In genomic region chr17:47038844-47039803, GRCm38 (mm10) we compare ENCODE assay signal across 8 mouse cellular contexts. TPM values are rescaled to one million over a fixed set of nuclear protein-coding genes. Genes with fewer than 3 reads are reported as not detected.
DNase-seq lines count a peak whose midpoint lies in the region; ATAC-seq and TF ChIP-seq lines count a peak whose summit lies in the region.

No protein-coding gene starts in this region.

- H3K36me3 ChIP-seq in heart, embryonic 11.5 days (ENCODE audit: control insufficient read depth, insufficient read depth, low read length), result no peaks in the 10 kb centered on the region
- no peaks in the 10 kb centered on the region for H3K36me3 ChIP-seq in kidney, embryonic 16.5 days (ENCODE audit: insufficient read depth, low read length)

- no peak overlapping the region for H3K4me3 ChIP-seq in embryonic fibroblast, embryonic 13.5 days (ENCODE audit: insufficient read depth, low read length)
- H3K4me3 ChIP-seq in heart, embryonic 11.5 days (ENCODE audit: low read depth, low read length), result no peak overlapping the region
- H3K4me3 ChIP-seq in kidney, embryonic 16.5 days (ENCODE audit: low read length), result peak overlapping the region; percentile 30

- ATAC-seq in heart, embryonic 11.5 days (replicated peaks; ENCODE audit: insufficient number of reproducible peaks, low FRiP score, low TSS enrichment), result no peak
- peak; percentile 63 for ATAC-seq in kidney, embryonic 16.5 days (ENCODE audit: low FRiP score, low TSS enrichment)
- peak; percentile 81 for ATAC-seq in monocyte, adult 5-6 weeks (replicated peaks; ENCODE audit: insufficient number of reproducible peaks, low FRiP score, low TSS enrichment, poor library complexity, severe bottlenecking)

- no peaks in the 10 kb centered on the region for H3K9me3 ChIP-seq in heart, embryonic 11.5 days (replicated peaks; ENCODE audit: control insufficient read depth, low read length)
- peaks cover 5% of the 10 kb centered on the region; the same call in 1 of the 2 replicates for H3K9me3 ChIP-seq in kidney, embryonic 16.5 days (ENCODE audit: low read length)

- TF ChIP-seq CTCF in embryonic fibroblast, embryonic 13.5 days (IDR thresholded peaks at IDR 0.05; ENCODE audit: borderline replicate concordance, insufficient read depth, low read length), result peak; percentile 81

- H3K4me2 ChIP-seq in heart, embryonic 11.5 days, result peak overlapping the region; percentile 39
- H3K4me2 ChIP-seq in kidney, embryonic 16.5 days (replicated peaks; ENCODE audit: low read depth, low read length), result peak overlapping the region; percentile 53

- no peak for TF ChIP-seq POLR2A in embryonic fibroblast, embryonic 13.5 days (IDR thresholded peaks at IDR 0.05; ENCODE audit: low read depth, low read length)

- H3K27me3 ChIP-seq in heart, embryonic 11.5 days (ENCODE audit: control insufficient read depth, insufficient read depth, low read length), result no peaks in the 10 kb centered on the region
- no peaks in the 10 kb centered on the region for H3K27me3 ChIP-seq in kidney, embryonic 16.5 days (ENCODE audit: insufficient read depth, low read length)

- no peak overlapping the region for H3K27ac ChIP-seq in embryonic fibroblast, embryonic 13.5 days (ENCODE audit: insufficient read depth, low read length)
- no peak overlapping the region for H3K27ac ChIP-seq in heart, embryonic 11.5 days (ENCODE audit: low read depth, low read length)
- H3K27ac ChIP-seq in kidney, embryonic 16.5 days (ENCODE audit: low read length), result peak overlapping the region; percentile 82

- WGBS in heart, embryonic 11.5 days (ENCODE audit: insufficient replicate concordance), result 30% methylated on average over 18 of the region's 18 CpGs
- WGBS in kidney, embryonic 16.5 days, result 23% methylated on average over 18 of the region's 18 CpGs

- H3K9ac ChIP-seq in heart, embryonic 11.5 days (ENCODE audit: low read depth, low read length), result no peak overlapping the region
- H3K9ac ChIP-seq in kidney, embryonic 16.5 days (replicated peaks; ENCODE audit: low read length), result peak overlapping the region; percentile 62

- no peaks in the 10 kb centered on the region for H3K4me1 ChIP-seq in embryonic fibroblast, embryonic 13.5 days (ENCODE audit: control insufficient read depth, insufficient read depth, low read length)
- no peaks in the 10 kb centered on the region for H3K4me1 ChIP-seq in heart, embryonic 11.5 days (ENCODE audit: control insufficient read depth, insufficient read depth, low read length)
- H3K4me1 ChIP-seq in kidney, embryonic 16.5 days (ENCODE audit: insufficient read depth, low read length), result peaks cover 10% of the 10 kb centered on the region

- peak; percentile 76 to 79 for DNase-seq in B cell, adult 2 months
- DNase-seq in brain, adult 2 months (ENCODE audit: low read depth, low spot score), result peak; percentile 88
- peak; percentile 76 for DNase-seq in liver
- DNase-seq in spleen, postnatal 36 days (ENCODE audit: low spot score in 2 of 2), result peak; percentile 17 to 43

RNA-seq across cellular contexts. Expression of gene Ubr2, which starts 28.8 kb away (rescaled TPM):
- 69.1 and 71.8 TPM in 2 replicates for polyA plus RNA-seq in embryonic fibroblast, embryonic 13.5 days (2011; ENCODE audit: insufficient read length, low read depth, missing spikeins)
- 17.9 and 18.2 TPM in 2 replicates for polyA plus RNA-seq in heart, embryonic 11.5 days (2014; fragmentation: Nextera tagmentation; extraction: Ambion mirVana)
- polyA plus RNA-seq in kidney, embryonic 16.5 days (2015; fragmentation: Nextera tagmentation; extraction: Ambion mirVana), result 19.9 and 21.1 TPM in 2 replicates
- total RNA-seq in monocyte, adult 5-6 weeks (2017), result 45.5 to 87.7 TPM (median 46.5 TPM) in 3 replicates

Comparison
In these comparisons a context has a peak if more than half of its experiments do, and no peak if none do; other contexts are left out.
1. DNase-seq: peak in every context shown above with its lines; median percentile 88 in brain, adult 2 months; 78 in B cell, adult 2 months; 76 in liver; 30 in spleen, postnatal 36 days.